Mouse (Mus musculus) embryonic facial prominence, embryonic 11.5 days (tissue): ENCODE measurements around the gene Ckap4. TPM values are rescaled to one million over a fixed set of nuclear protein-coding genes. Genes with fewer than 3 reads are reported as not detected.
"Not testable (repeated sequence)": the region's sequence is repeated elsewhere in the genome, so short reads cannot be mapped to it uniquely, and the experiment has no call there.

Experiments used
- ATAC-seq: fragments of 200-750 bp; cut with Nextera tagmentation; replicated peaks from 2 replicates; pipeline ENCODE4 v1.8.0; 2017; ENCODE audit warnings: low read depth; ENCODE audit not compliant: insufficient number of reproducible peaks, low FRiP score, low TSS enrichment
- DNase-seq: peaks from one replicate; pipeline ENCODE4 v3.0.0-alpha.2; 2015; ENCODE audit warnings: low spot score
- H3K27ac ChIP-seq: fragments of 300-500 bp; sonication (generic); replicated peaks from 2 replicates; pipeline ENCODE4 v1.5.1; 2014; ENCODE audit warnings: mild to moderate bottlenecking, low read depth, low read length, control low read depth
- H3K27me3 ChIP-seq: fragments of 300-500 bp; sonication (generic); 2 replicates; pipeline ENCODE4 v1.6.1; 2014; ENCODE audit warnings: mild to moderate bottlenecking, low read length, moderate library complexity, mixed read lengths; ENCODE audit not compliant: control insufficient read depth, insufficient read depth
- H3K36me3 ChIP-seq: fragments of 300-500 bp; sonication (generic); replicated peaks from 2 replicates; pipeline ENCODE4 v1.6.1; 2014; ENCODE audit warnings: low read depth, mild to moderate bottlenecking, low read length, moderate library complexity, mixed read lengths; ENCODE audit not compliant: control insufficient read depth, insufficient read depth
- H3K4me1 ChIP-seq: fragments of 300-500 bp; sonication (generic); 2 replicates; pipeline ENCODE4 v1.6.1; 2014; ENCODE audit warnings: low read length, mixed read lengths; ENCODE audit not compliant: control insufficient read depth, insufficient read depth
- H3K4me2 ChIP-seq: fragments of 300-500 bp; sonication (generic); 2 replicates; pipeline ENCODE4 v1.6.1; 2014; ENCODE audit warnings: low read depth, mild to moderate bottlenecking, control low read depth, low read length, moderate library complexity
- H3K4me3 ChIP-seq: fragments of 300-500 bp; sonication (generic); 2 replicates; pipeline ENCODE4 v1.5.1; 2014; ENCODE audit warnings: low read depth, low read length, control low read depth
- H3K9ac ChIP-seq: fragments of 300-500 bp; sonication (generic); replicated peaks from 2 replicates; pipeline ENCODE4 v1.6.1; 2014; ENCODE audit warnings: mild to moderate bottlenecking, control low read depth, low read length
- H3K9me3 ChIP-seq: fragments of 300-500 bp; sonication (generic); replicated peaks from 2 replicates; pipeline ENCODE4 v1.6.1; 2016; ENCODE audit warnings: mild to moderate bottlenecking, low read length, inconsistent platforms, mixed read lengths; ENCODE audit not compliant: control insufficient read depth
- WGBS: fragments of 180-500 bp; shearing (Covaris S2); extraction: QIAGEN DNeasy Blood & Tissue Kit; methylation state at CpG from one replicate; pipeline ENCODE4 v1.1.7; 2014; 5-methylcytosine and 5-hydroxymethylcytosine counted together
- polyA plus RNA-seq: library from polyadenylated mRNA; unstranded; fragments of >200 nt; fragmentation: Nextera tagmentation; extraction: Ambion mirVana; gene quantifications from 2 replicates; pipeline ENCODE4 v1.2.1, GENCODE M21; 2014

The Ckap4 gene
- polyA plus RNA-seq, 1 experiment from 2014 or later: 82.1 TPM

GRCm38 (mm10) chr10:84484661-84485060 lies 49.2 kb downstream of the Ckap4 start:
- DNase-seq (no peak), ATAC-seq (no peak)
- Histone ChIP-seq H3K9me3 (peaks cover 2% of the 10 kb centered on the region; the same call in 1 of the 2 replicates), H3K9ac (no peak overlapping the region), H3K36me3 (no peaks in the 10 kb centered on the region), H3K4me1 (no peaks in the 10 kb centered on the region), H3K4me3 (no peak overlapping the region), H3K27me3 (no peaks in the 10 kb centered on the region), H3K27ac (no peak overlapping the region), H3K4me2 (no peak overlapping the region)
- WGBS: 57% methylated on average over 1 of the region's 1 CpGs

DNA sequence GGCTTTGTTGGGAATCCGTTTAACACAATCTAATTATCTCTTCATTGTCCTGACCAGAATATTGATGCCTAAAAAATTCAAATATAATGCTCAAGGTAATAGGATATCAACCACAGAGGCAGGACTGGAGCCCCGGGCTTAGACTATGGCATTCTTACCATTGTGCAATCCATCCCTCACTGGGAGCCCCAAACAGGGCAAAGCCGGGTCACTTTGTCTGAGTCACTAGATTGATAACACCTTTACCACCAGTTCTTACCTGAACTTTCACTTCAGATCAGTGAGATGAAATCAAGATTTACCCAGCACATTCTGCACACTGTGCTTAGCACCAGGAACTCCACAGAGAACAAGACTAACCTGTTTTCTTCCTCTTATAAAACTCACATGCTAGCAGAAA lies 50.3 kb downstream of the Ckap4 start:
- Histone ChIP-seq H3K36me3 (no peaks in the 10 kb centered on the region), H3K27me3 (no peaks in the 10 kb centered on the region), H3K9ac (no peak overlapping the region), H3K27ac (no peak overlapping the region), H3K4me1 (no peaks in the 10 kb centered on the region), H3K9me3 (peaks cover 2% of the 10 kb centered on the region; the same call in 1 of the 2 replicates), H3K4me2 (no peak overlapping the region), H3K4me3 (no peak overlapping the region)
- no peak for DNase-seq
- no peak for ATAC-seq
- 84% methylated on average over 3 of the region's 3 CpGs for WGBS

DNA sequence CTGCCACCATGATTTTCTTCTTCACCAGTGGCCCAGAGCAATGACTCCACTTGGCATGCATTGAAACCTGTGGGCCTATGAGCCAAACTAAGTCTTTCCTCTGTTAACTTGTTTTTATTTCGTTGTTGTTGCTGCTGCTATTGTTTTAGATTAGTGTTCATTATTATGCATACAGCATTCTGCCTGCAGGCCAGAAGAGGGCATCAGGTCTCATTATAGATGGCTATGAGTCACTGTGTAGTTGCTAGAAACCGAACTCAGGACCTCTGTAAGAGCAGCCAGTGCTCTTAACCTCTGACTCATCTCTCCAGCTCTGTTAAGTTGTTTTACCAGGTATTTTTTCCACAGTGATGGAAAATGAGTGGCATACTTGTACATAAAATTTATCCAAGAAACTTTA lies 50.8 kb downstream of the Ckap4 start:
- H3K9me3 ChIP-seq: peaks cover 2% of the 10 kb centered on the region; the same call in 1 of the 2 replicates
- DNase-seq: no peak
- no peak overlapping the region for H3K9ac ChIP-seq
- ATAC-seq: no peak
- no peaks in the 10 kb centered on the region for H3K4me1 ChIP-seq
- WGBS: 82% methylated on average over 2 of the region's 2 CpGs
- H3K4me2 ChIP-seq: no peak overlapping the region
- no peaks in the 10 kb centered on the region for H3K27me3 ChIP-seq
- H3K36me3 ChIP-seq: no peaks in the 10 kb centered on the region
- H3K27ac ChIP-seq: no peak overlapping the region
- H3K4me3 ChIP-seq: no peak overlapping the region

GRCm38 (mm10) chr10:84482418-84482817 lies 51.4 kb downstream of the Ckap4 start:
- H3K4me1 ChIP-seq, H3K9me3 ChIP-seq, H3K4me2 ChIP-seq, H3K27me3 ChIP-seq, H3K36me3 ChIP-seq, H3K4me3 ChIP-seq, DNase-seq, ATAC-seq, H3K9ac ChIP-seq, H3K27ac ChIP-seq: not testable (repeated sequence)
- 94% methylated on average over 15 of the region's 15 CpGs for WGBS

GRCm38 (mm10) chr10:84481327-84481671 lies 52.6 kb downstream of the Ckap4 start:
- no peaks in the 10 kb centered on the region for H3K27me3 ChIP-seq
- H3K4me3 ChIP-seq: no peak overlapping the region
- ATAC-seq (no peak), DNase-seq (peak; percentile 18)
- no peak overlapping the region for H3K9ac ChIP-seq
- H3K36me3 ChIP-seq: no peaks in the 10 kb centered on the region
- WGBS: 46% methylated on average over 5 of the region's 5 CpGs
- no peaks in the 10 kb centered on the region; the same call in 1 of the 2 replicates for H3K4me1 ChIP-seq
- no peak overlapping the region for H3K4me2 ChIP-seq
- no peak overlapping the region for H3K27ac ChIP-seq
- H3K9me3 ChIP-seq: peaks cover 2% of the 10 kb centered on the region; the same call in 1 of the 2 replicates

GRCm38 (mm10) chr10:84480667-84481326 lies 53.1 kb downstream of the Ckap4 start:
- Histone ChIP-seq H3K4me2 (no peak overlapping the region), H3K27ac (no peak overlapping the region), H3K9ac (no peak overlapping the region), H3K4me1 (no peaks in the 10 kb centered on the region; the same call in 1 of the 2 replicates), H3K36me3 (no peaks in the 10 kb centered on the region), H3K9me3 (peaks cover 2% of the 10 kb centered on the region; the same call in 1 of the 2 replicates), H3K27me3 (no peaks in the 10 kb centered on the region), H3K4me3 (no peak overlapping the region)
- DNase-seq (no peak), ATAC-seq (no peak)
- 39% methylated on average over 8 of the region's 8 CpGs for WGBS

- no peaks in the 10 kb centered on the region for H3K27me3 ChIP-seq
- no peak for DNase-seq
- no peaks in the 10 kb centered on the region for H3K36me3 ChIP-seq
- H3K9ac ChIP-seq: no peak overlapping the region
- H3K4me3 ChIP-seq: no peak overlapping the region
- ATAC-seq: no peak
- H3K4me2 ChIP-seq: no peak overlapping the region
- H3K4me1 ChIP-seq: no peaks in the 10 kb centered on the region; the same call in 1 of the 2 replicates
- no peak overlapping the region for H3K27ac ChIP-seq
- WGBS: 83% methylated on average over 4 of the region's 4 CpGs
- H3K9me3 ChIP-seq: no peaks in the 10 kb centered on the region
Observed at GRCm38 (mm10) chr10:84480146-84480545, 53.7 kb downstream of the Ckap4 start.

DNA sequence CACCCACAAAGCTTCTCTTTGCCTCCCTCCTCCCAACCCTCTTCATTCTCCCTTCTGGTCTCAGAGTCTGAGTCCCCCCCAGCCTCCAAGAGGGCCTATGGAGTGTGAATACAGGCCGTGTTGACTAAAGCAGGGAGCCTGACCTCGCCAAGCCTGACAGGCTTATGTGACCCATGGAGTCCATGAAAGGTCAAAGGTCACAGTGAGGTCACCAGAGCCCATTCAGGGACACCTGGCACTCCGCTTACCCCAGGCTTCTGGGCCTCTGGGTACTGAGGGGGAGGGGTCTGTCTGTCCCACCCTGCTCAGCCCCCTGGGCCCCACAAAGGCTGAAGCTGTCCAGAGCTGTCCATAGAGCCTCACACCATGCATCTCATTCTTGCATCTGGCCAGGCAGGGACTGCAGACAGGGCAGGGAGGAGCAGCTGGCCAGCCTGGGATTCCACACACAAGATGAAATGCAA lies 56.2 kb downstream of the Ckap4 start:
- peak; percentile 86; the same call in 1 of the 2 replicates for ATAC-seq
- H3K27ac ChIP-seq: no peak overlapping the region
- no peaks in the 10 kb centered on the region for H3K9me3 ChIP-seq
- H3K4me1 ChIP-seq: no peaks in the 10 kb centered on the region; the same call in 1 of the 2 replicates
- no peaks in the 10 kb centered on the region for H3K36me3 ChIP-seq
- no peak overlapping the region for H3K9ac ChIP-seq
- DNase-seq: peak; percentile 40
- no peak overlapping the region; the same call in 1 of the 2 replicates for H3K4me2 ChIP-seq
- 8% methylated on average over 3 of the region's 3 CpGs for WGBS
- H3K27me3 ChIP-seq: no peaks in the 10 kb centered on the region
- H3K4me3 ChIP-seq: no peak overlapping the region
